Mouse (Mus musculus) MEL (cell line): ENCODE data around the gene Borcs8. TPM values are rescaled to one million over a fixed set of nuclear protein-coding genes. Genes with fewer than 3 reads are reported as not detected.

Experiments
- DNase-seq: peaks from one replicate; pipeline ENCODE4 v3.0.0; 2011; ENCODE audit warnings: low read depth, low spot score
- H3K27ac ChIP-seq: 2 replicates; pipeline ENCODE4 v1.5.1; 2012; ENCODE audit warnings: low read depth, mild to moderate bottlenecking, control low read depth, low read length, moderate library complexity; ENCODE audit not compliant: control insufficient read depth
- H3K27me3 ChIP-seq, 2 experiments: fragments of 150-350 bp in 1 of 2; sonication (generic) in 1 of 2; 2 replicates each; pipeline ENCODE4 v1.6.1; 2012; ENCODE audit warnings: low read length in 2 of 2, mild to moderate bottlenecking in 2 of 2, improper control_type of control experiment in 1 of 2, moderate library complexity in 1 of 2; ENCODE audit not compliant: insufficient read depth in 2 of 2, control insufficient read depth in 1 of 2
- H3K36me3 ChIP-seq, 2 experiments: 2 replicates each; pipeline ENCODE4 v1.6.1; 2012 to 2014; ENCODE audit warnings: low read length in 2 of 2, improper control_type of control experiment in 1 of 2, inconsistent platforms in 1 of 2, mild to moderate bottlenecking in 1 of 2; ENCODE audit not compliant: insufficient read depth in 2 of 2, control insufficient read depth in 1 of 2
- H3K4me1 ChIP-seq, 2 experiments: fragments of 150-350 bp in 1 of 2; sonication (generic) in 1 of 2; 2 replicates each; pipeline ENCODE4 v1.6.1; 2012; ENCODE audit warnings: low read length in 2 of 2, improper control_type of control experiment in 1 of 2, mild to moderate bottlenecking in 1 of 2; ENCODE audit not compliant: insufficient read depth in 2 of 2, control insufficient read depth in 1 of 2
- H3K4me3 ChIP-seq, 2 experiments: fragments of 150-350 bp in 1 of 2; sonication (generic) in 1 of 2; 2 replicates each; pipeline ENCODE4 v1.5.1; 2012; ENCODE audit warnings: low read depth in 2 of 2, low read length in 2 of 2, mild to moderate bottlenecking in 2 of 2, moderate library complexity in 2 of 2, control low read depth in 1 of 2, improper control_type of control experiment in 1 of 2; ENCODE audit not compliant: control insufficient read depth in 1 of 2, insufficient read depth in 1 of 2
- H3K79me2 ChIP-seq: 2 replicates; pipeline ENCODE4 v1.6.1; 2012; ENCODE audit warnings: mild to moderate bottlenecking, low read length, moderate library complexity; ENCODE audit not compliant: control insufficient read depth, poor library complexity, insufficient read depth
- H3K9ac ChIP-seq: 2 replicates; pipeline ENCODE4 v1.6.1; 2012; ENCODE audit warnings: low read depth, mild to moderate bottlenecking, control low read depth, low read length, moderate library complexity; ENCODE audit not compliant: control insufficient read depth, poor library complexity, severe bottlenecking
- H3K9me3 ChIP-seq: fragments of 150-350 bp; sonication (generic); replicated peaks from 2 replicates; pipeline ENCODE4 v1.6.1; 2012; ENCODE audit warnings: mild to moderate bottlenecking, low read length, improper control_type of control experiment, moderate library complexity; ENCODE audit not compliant: insufficient read depth
- CHD2 ChIP-seq: IDR thresholded peaks from 2 replicates; pipeline ENCODE4 v1.6.1; 2011; ENCODE audit warnings: low read length, improper control_type of control experiment
- E2F4 ChIP-seq: IDR thresholded peaks from 2 replicates; pipeline ENCODE4 v1.6.1; 2011; ENCODE audit warnings: low read depth, low read length, improper control_type of control experiment, borderline replicate concordance
- EP300 ChIP-seq, 2 experiments: IDR thresholded peaks; 2 replicates each; pipeline ENCODE4 v1.6.1; 2011; ENCODE audit warnings: improper control_type of control experiment in 2 of 2, low read length in 2 of 2, low read depth in 1 of 2, mild to moderate bottlenecking in 1 of 2
- HCFC1 ChIP-seq: IDR thresholded peaks from 2 replicates; pipeline ENCODE4 v1.6.1; 2012; ENCODE audit warnings: low read depth, mild to moderate bottlenecking, inconsistent platforms, low read length, improper control_type of control experiment, moderate library complexity
- KAT2A ChIP-seq: conservative IDR thresholded peaks from 2 replicates; pipeline ENCODE4 v1.6.1; 2012; ENCODE audit warnings: low read depth, low read length, improper control_type of control experiment, inconsistent platforms
- MAFK ChIP-seq: IDR thresholded peaks from 2 replicates; pipeline ENCODE4 v1.6.1; 2011; ENCODE audit warnings: low read depth, mild to moderate bottlenecking, low read length, improper control_type of control experiment, borderline replicate concordance
- MAX ChIP-seq: IDR thresholded peaks from 2 replicates; pipeline ENCODE4 v1.6.1; 2011; ENCODE audit warnings: low read length, improper control_type of control experiment
- MEF2A ChIP-seq: IDR thresholded peaks from 2 replicates; pipeline ENCODE4 v1.6.1; 2014; ENCODE audit warnings: low read depth, mild to moderate bottlenecking, inconsistent platforms, low read length, improper control_type of control experiment; ENCODE audit not compliant: poor library complexity, insufficient replicate concordance, severe bottlenecking; ENCODE audit errors: extremely low read depth
- MXI1 ChIP-seq: IDR thresholded peaks from 2 replicates; pipeline ENCODE4 v1.6.1; 2011; ENCODE audit warnings: mild to moderate bottlenecking, low read depth, low read length, improper control_type of control experiment
- MYB ChIP-seq: IDR thresholded peaks from 2 replicates; pipeline ENCODE4 v1.6.1; 2011; ENCODE audit warnings: mild to moderate bottlenecking, low read depth, low read length, improper control_type of control experiment
- MYC ChIP-seq: IDR thresholded peaks from 2 replicates; pipeline ENCODE4 v1.6.1; 2011; ENCODE audit warnings: low read depth, mild to moderate bottlenecking, low read length, improper control_type of control experiment, moderate library complexity
- NELFE ChIP-seq: IDR thresholded peaks from 2 replicates; pipeline ENCODE4 v1.6.1; 2011; ENCODE audit warnings: low read depth, low read length, improper control_type of control experiment
- RCOR1 ChIP-seq: IDR thresholded peaks from 2 replicates; pipeline ENCODE4 v1.6.1; 2012; ENCODE audit warnings: low read depth, mild to moderate bottlenecking, inconsistent platforms, low read length, improper control_type of control experiment
- TBP ChIP-seq: IDR thresholded peaks from 2 replicates; pipeline ENCODE4 v1.8.0; 2011; ENCODE audit warnings: low read depth, low read length, improper control_type of control experiment
- UBTF ChIP-seq: IDR thresholded peaks from 2 replicates; pipeline ENCODE4 v1.6.1; 2012; ENCODE audit warnings: low read depth, mild to moderate bottlenecking, inconsistent platforms, low read length, improper control_type of control experiment, moderate library complexity, borderline replicate concordance; ENCODE audit not compliant: insufficient read depth
- USF2 ChIP-seq, 2 experiments: IDR thresholded peaks; 2 replicates each; pipeline ENCODE4 v1.6.1; 2011 to 2012; ENCODE audit warnings: improper control_type of control experiment in 2 of 2, low read length in 2 of 2, borderline replicate concordance in 1 of 2, inconsistent platforms in 1 of 2, low read depth in 1 of 2, mild to moderate bottlenecking in 1 of 2; ENCODE audit not compliant: insufficient read depth in 1 of 2
- polyA plus RNA-seq, 2 experiments: library from polyadenylated mRNA; stranded (reverse) in 1 of 2; unstranded in 1 of 2; fragments of >175 nt in 1 of 2; fragments of >200 nt in 1 of 2; gene quantifications; 2 replicates each; pipeline versions ENCODE4 v1.2.1 to v1.2.4; 2012; ENCODE audit warnings: low replicate concordance in 2 of 2, low read depth in 1 of 2; ENCODE audit not compliant: insufficient read length in 2 of 2, insufficient read depth in 1 of 2, missing spikeins in 1 of 2
- total RNA-seq: library from RNA; depleted of rRNA; stranded (reverse); fragments of 300-350 nt; gene quantifications from 2 replicates; pipeline ENCODE4 v1.2.3, GENCODE M21; 2012

The Borcs8 gene
- total and polyA plus RNA-seq, 3 experiments, result 49.5 to 73.0 TPM; not detected in 1

DNA sequence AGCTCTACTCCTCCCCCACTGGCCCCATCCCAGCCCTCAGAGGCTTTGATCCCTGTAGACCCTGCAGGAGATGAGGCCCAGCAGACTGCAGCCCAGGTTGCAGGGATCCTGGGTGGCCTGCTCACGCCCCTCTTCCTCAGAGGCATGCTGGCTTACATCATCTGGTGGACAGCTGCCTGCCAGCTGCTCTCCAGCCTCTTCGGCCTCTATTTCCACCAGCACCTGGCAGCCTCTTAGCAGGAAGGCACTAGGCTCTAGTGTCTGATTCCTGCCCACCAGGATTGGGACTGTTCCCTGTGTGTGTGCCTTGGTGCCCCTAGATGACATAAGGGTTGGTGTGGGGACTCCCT, 42.6 kb downstream of the Borcs8 start:
- DNase-seq, result no peak
- Histone ChIP-seq H3K79me2 (no peaks in the 10 kb centered on the region), H3K27me3 (no peaks in the 10 kb centered on the region), H3K36me3 (peaks cover 0 to 9% of the 10 kb centered on the region in 2 experiments; a peak in 2 of 4 replicates), H3K9me3 (no peaks in the 10 kb centered on the region), H3K4me3 (no peak overlapping the region), H3K9ac (peak overlapping the region; percentile 14; the same call in 1 of the 2 replicates)
- no peak for TF ChIP-seq UBTF
- no peak for TF ChIP-seq MXI1
- no peak for TF ChIP-seq MEF2A
- no peak for TF ChIP-seq E2F4
- no peak for TF ChIP-seq RCOR1
- no peak for TF ChIP-seq NELFE
- TF ChIP-seq MAFK, result no peak
- TF ChIP-seq HCFC1, result no peak
- TF ChIP-seq MYB, result no peak
- TF ChIP-seq MYC, result no peak
- TF ChIP-seq, all 39 proteins: peak for 0
- Histone ChIP-seq H3K27ac (no peak overlapping the region), H3K4me1 (peaks cover 6 to 10% of the 10 kb centered on the region in 2 experiments)

GRCm38 (mm10) chr8:70183194-70183593, 43.9 kb downstream of the Borcs8 start:
- H3K9ac ChIP-seq, result no peak overlapping the region
- H3K27me3 ChIP-seq, result no peaks in the 10 kb centered on the region
- peaks cover 6 to 10% of the 10 kb centered on the region in 2 experiments for H3K4me1 ChIP-seq
- TF ChIP-seq USF2 (IDR thresholded peaks at IDR 0.05; ENCODE audit: borderline replicate concordance in 1 of 2, insufficient read depth in 1 of 2, low read depth in 1 of 2, low read length in 2 of 2) (no peak), TBP (no peak), E2F4 (no peak), EP300 (IDR thresholded peaks at IDR 0.05; ENCODE audit: low read depth in 1 of 2, low read length in 2 of 2) (no peak), MAX (no peak), KAT2A (no peak), CHD2 (no peak), HCFC1 (no peak)
- no peaks in the 10 kb centered on the region for H3K79me2 ChIP-seq
- DNase-seq, result no peak
- no peaks in the 10 kb centered on the region for H3K9me3 ChIP-seq
- peaks cover 0 to 9% of the 10 kb centered on the region in 2 experiments; a peak in 2 of 4 replicates for H3K36me3 ChIP-seq
- no peak overlapping the region for H3K27ac ChIP-seq
- H3K4me3 ChIP-seq, result no peak overlapping the region
